Mouse (Mus musculus) regulatory T cell (primary cell): ENCODE measurements around the gene Scg5.

Experiments used
- in situ Hi-C: fragments of 300-600 bp; cut with MboI, MseI; formaldehyde crosslinking; loops from one replicate; pipeline ENCODE4 v1.15.1; 2025; ENCODE audit warnings: high pct_unique_total_duplicates

Gene Scg5

DNA sequence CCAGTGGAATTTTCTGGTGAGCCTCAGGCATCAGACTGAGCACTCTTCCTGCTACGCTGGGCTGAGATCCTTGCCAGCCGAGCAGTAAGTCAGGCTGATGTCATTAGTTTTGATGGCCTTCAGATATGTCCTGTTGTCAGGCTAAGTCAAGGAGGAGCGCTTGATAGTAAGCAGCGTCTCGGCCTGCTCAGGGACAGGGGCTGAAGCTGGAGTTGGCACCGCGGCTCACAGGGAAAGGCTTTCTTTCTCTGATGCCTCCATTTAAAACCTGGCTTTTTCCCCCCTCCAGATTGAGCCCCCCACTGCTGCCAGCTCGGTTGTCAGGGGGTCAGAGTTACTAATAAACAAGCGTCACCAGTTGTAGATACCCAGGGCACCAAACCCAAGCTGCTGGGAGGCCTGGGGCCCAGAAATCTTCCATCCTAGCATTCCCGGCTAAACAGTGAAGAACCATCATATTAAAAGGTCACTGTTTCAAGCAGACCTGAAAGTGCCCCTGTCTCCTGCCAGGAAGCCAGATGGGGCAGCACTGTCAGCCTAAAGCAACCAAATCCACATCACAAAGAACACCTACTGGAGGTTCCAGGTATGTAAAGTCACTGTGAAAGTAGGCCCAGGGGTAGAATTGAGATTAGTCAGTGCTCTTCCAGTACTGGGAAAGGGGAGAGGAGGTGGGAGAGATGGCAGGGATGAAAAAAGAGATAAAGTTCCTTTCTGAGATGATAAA lies 21.9 kb downstream of the Scg5 start:
- in situ Hi-C loops, result loop anchor here (10.0 kb wide), 1 partner anchor 312 kb away; no protein-coding TSS in a partner anchor

DNA sequence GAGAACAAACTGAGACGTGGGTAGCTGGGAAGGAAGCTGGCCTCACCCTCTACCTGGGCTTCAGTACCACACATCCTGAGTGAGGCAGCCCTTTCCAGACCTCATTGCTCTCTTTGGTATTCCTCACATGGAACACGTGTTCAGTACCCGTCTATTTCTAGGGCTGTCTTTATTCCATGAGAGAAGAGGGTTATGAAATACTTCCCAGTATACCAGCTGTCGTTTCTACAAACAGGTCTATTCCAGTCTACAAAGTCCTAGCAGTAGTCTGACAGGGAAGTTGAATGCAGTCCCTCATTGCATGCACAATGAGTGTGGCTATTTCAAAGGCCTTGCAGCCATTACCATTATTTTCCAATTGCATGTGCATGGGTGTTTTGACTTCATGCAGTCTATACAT lies 23.2 kb downstream of the Scg5 start:
- in situ Hi-C loops, result loop anchor here (10.0 kb wide), 1 partner anchor 311 kb away; no protein-coding TSS in a partner anchor

- in situ Hi-C loops, result loop anchor here (10.0 kb wide), 1 partner anchor 309 kb away; no protein-coding TSS in a partner anchor
Measured at GRCm38 (mm10) chr2:113803753-113804152, 25.2 kb downstream of the Scg5 start.

DNA sequence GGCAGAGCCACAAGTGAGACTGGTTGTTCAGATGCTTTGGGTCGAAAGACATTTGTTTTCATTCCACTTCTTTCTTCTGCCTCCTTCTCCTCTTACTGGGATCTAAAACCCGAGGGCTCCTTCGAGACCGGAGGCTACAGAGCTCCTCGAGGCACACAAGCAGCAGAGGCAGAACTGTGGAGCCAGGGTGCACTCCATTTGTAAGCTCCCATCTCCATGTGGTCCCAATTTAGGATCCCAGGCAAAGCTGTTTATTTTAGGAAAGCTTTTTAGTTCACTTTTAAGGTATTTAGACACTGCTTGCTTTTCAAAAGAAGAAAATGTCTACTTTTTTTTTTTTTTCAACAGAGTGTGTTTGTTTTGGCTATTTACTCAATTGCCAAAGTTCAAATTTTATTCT lies 28.1 kb downstream of the Scg5 start:
- in situ Hi-C loops, result loop anchor here (10.0 kb wide), 1 partner anchor 306 kb away; no protein-coding TSS in a partner anchor

DNA sequence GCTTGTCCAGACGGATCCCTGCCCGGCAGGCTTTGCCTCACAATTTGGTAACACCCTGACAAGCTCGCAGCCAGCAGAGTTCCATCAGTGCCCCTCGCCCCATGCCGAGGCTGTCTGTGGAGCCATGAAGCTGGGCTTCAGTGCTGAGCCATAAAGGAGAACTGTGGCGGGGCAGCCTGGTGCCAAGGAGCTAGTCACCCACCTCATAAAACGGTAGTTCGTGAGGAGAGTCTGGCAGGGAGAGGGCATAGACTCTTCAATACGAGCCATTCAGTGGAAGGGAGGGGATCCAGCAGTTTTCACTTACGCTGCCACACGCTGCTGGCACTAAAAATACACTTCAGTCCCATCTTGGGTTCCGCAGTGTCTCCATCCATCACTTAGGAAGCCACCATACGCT lies 30.3 kb downstream of the Scg5 start:
- in situ Hi-C loops, result no loop called here

DNA sequence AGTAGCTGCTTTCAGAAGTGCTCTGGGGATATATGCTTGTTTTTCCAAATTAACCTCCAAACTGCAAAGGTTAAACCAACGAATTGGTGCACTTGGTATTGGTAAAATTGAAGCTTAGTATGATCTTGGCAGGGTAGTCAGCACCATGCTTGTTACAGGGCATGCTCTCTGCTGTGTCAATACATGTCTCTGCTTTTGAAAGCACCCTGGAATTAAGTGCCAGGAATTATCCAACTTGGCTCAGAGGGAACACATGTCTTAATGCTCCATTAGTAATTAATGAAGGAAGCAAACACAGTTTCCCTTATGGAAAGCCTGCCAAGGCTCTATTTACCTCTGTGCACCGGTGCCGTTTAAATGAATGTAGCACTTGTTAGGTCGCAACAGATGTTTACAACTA lies 33.7 kb downstream of the Scg5 start:
- in situ Hi-C loops, result no loop called here

DNA sequence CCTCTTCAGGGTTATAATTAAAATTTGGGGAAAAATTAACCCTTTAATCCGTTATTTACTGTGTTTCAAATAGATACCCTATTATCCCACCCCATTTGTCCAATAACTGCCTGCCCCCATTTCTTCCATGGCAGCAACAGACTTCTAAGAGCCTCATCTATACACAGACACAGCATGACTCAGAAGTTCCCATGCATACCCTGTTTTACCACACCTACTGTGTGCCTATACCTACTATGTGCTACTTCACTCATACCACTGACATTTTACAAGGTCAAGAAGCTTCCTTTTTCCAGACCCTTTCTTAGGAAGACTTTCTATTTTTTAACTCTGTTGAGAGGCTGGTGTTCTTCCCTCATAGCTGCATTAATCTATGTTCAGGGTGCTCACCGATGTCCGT lies 35.4 kb downstream of the Scg5 start:
- in situ Hi-C loops, result no loop called here

DNA sequence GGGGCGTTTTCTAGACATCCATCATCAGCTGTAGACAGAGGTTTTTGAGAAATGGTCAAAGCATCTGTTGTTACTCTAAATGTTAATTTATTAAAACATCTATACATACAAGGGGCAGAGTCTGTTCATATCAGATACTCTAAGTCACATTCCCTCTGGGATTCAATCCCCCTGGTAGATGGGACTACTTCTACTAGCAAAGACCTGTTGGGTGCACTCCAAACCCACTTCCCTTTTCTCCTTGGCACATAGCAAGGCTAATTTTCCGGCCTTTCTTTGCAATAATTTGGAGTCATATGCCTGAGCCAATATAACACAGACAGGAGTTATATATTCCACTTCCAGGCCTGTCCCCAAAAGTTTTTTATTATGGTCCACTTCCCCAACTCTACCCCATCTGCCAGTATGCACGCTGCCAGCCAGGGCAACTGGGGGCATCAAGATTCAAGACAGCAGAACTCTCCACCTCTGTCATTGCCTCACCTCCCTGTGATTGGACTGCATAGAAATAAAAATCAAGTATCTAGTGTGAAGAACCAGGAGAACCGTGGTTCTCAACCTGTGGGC lies 40.0 kb downstream of the Scg5 start:
- in situ Hi-C loops, result no loop called here

- in situ Hi-C loops, result no loop called here
Measured at GRCm38 (mm10) chr2:113787882-113788281, 41.0 kb downstream of the Scg5 start.

GRCm38 (mm10) chr2:113784851-113785250 lies 44.1 kb downstream of the Scg5 start:
- in situ Hi-C loops, result no loop called here

DNA sequence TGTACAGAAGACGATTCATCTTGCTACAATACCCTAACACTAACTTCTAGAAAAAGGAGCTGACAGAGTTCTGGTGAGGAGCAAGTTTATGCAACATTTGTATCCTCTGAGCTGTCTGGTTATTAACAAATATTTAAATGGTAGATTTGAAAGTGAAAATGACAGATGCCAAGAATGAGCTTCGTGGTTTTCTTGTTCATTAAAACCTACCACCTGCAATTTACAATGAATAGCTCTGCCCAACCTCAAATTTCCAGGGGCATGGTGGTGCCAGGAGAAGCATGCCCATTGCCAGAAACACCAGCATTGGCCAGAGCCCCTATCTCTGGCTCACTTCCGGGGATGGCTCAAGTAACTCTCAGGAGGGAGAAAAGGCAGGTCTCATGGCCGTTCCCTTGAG lies 47.4 kb downstream of the Scg5 start:
- in situ Hi-C loops, result no loop called here

GRCm38 (mm10) chr2:113781107-113781506 lies 47.8 kb downstream of the Scg5 start:
- in situ Hi-C loops, result no loop called here

DNA sequence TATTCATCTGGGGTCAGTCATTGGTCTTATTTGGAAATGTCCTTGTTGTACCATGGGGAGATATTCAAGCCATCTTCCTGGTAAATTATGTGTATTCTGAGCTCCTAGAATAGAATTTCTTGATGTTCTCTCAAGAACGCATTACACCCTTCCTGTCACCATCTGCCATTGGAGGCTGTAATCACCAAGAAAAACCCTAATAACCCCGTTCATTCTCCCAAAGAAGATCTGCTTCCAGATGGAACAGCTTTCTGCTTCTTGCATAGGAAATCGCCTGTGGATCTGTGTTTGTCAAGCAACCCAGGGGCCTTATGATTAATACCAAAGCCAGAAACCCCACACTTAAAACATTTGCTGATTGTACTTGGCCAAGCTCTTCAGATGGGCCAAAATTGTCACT lies 49.6 kb downstream of the Scg5 start:
- in situ Hi-C loops, result no loop called here

- in situ Hi-C loops, result no loop called here
Measured at GRCm38 (mm10) chr2:113778036-113778435, 50.9 kb downstream of the Scg5 start.

- in situ Hi-C loops, result no loop called here
Measured at GRCm38 (mm10) chr2:113776297-113776696, 52.6 kb downstream of the Scg5 start.

DNA sequence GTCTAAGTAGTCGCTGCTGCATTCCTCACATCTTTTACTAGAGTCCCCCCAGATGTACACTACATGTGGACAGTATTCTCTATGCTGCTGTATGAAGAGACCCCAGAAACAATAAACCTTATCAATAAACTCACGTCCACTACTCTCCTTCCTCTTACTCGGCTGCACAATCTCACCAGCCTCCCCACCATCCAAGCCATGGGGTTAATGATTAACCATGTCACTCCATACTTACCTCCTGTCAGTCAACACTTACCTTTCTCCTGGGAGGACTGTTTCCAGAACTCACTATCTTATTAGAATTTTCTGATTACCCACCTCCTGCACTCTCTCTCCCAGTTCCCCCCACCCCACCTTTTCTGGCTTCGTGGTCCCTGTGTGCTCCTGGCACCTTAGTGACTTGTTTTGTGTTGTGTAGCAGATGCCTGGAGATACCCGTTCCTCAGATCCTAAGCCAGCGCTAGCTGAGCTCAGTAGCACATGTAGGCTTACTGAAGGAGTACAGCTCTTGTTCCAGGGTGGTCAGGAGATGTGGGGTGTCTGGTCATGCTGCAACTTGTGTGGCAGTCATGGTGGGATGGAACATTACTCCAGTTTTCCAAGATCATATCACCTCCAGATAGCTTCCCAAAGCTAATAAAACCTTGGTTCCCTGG lies 54.6 kb downstream of the Scg5 start:
- in situ Hi-C loops, result no loop called here

DNA sequence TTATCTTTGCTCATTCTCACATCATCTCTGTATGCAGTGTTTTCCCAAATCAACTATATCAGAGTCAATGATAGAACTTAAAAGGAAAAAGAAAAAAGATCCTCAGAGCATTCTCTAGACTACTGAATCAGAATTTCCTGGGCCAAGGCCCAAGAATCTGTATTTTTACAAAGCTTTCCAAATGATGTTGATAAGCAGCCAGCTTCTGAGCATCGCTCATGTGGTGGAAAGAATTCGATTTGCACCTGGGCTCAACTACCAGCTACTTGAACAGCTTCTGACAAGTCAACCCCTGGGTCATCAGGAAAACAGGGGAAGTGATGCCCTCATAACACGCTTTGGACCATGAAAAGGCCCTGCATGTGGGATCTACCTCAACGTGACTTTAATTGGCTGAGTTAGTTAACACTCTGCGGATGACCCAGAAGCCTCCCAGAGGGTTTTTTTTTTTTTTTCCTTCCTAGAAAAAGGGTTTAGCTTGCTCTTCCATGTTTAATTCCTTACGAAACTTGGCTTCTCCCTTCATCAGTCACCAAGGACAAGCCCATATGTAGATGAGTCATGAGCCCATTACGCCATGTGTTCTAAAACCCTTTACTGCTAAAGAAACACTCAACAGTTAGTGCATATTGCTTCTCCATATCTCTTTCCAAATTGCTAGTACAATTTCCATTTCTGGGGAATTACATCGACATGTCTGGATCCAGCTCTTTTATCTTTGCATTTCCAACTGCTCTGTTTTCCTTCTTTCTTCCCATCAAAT lies 60.2 kb downstream of the Scg5 start:
- in situ Hi-C loops, result no loop called here

- in situ Hi-C loops, result no loop called here
Measured at GRCm38 (mm10) chr2:113765885-113766284, 63.0 kb downstream of the Scg5 start.

- in situ Hi-C loops, result no loop called here
Measured at GRCm38 (mm10) chr2:113764968-113765367, 64.0 kb downstream of the Scg5 start.

GRCm38 (mm10) chr2:113758311-113759161 lies 70.4 kb downstream of the Scg5 start, which contains the start of gene Grem1:
Gene Grem1, minus strand, starts transcription at chr2:113758646.
- in situ Hi-C loops, result no loop called here
